Mouse (Mus musculus) neural tube, embryonic 14.5 days (tissue): ENCODE measurements around the gene Ccdc7a. TPM values are rescaled to one million over a fixed set of nuclear protein-coding genes. Genes with fewer than 3 reads are reported as not detected.
"Not testable (repeated sequence)": the region's sequence is repeated elsewhere in the genome, so short reads cannot be mapped to it uniquely, and the experiment has no call there.

Experiments used
- ATAC-seq: fragments of 200-750 bp; cut with Nextera tagmentation; 2 replicates; pipeline ENCODE4 v1.8.0; 2017; ENCODE audit warnings: low read depth, mild to moderate bottlenecking, moderate TSS enrichment, moderate library complexity
- H3K27ac ChIP-seq: fragments of 300-500 bp; sonication (generic); 2 replicates; pipeline ENCODE4 v1.5.1; 2014; ENCODE audit warnings: low read depth, mild to moderate bottlenecking, control low read depth, low read length, moderate library complexity, mixed read lengths
- H3K27me3 ChIP-seq: fragments of 300-500 bp; sonication (generic); 2 replicates; pipeline ENCODE4 v1.6.1; 2014; ENCODE audit warnings: low read length; ENCODE audit not compliant: control insufficient read depth, insufficient read depth
- H3K36me3 ChIP-seq: fragments of 300-500 bp; sonication (generic); 2 replicates; pipeline ENCODE4 v1.6.1; 2014; ENCODE audit warnings: low read length, mixed read lengths; ENCODE audit not compliant: control insufficient read depth, insufficient read depth
- H3K4me1 ChIP-seq: fragments of 300-500 bp; sonication (generic); 2 replicates; pipeline ENCODE4 v1.6.1; 2014; ENCODE audit warnings: low read length; ENCODE audit not compliant: control insufficient read depth, insufficient read depth
- H3K4me2 ChIP-seq: fragments of 300-500 bp; sonication (generic); 2 replicates; pipeline ENCODE4 v1.6.1; 2014; ENCODE audit warnings: mild to moderate bottlenecking, low read depth, low read length, control low read depth
- H3K4me3 ChIP-seq: fragments of 300-500 bp; sonication (generic); 2 replicates; pipeline ENCODE4 v1.5.1; 2014; ENCODE audit warnings: low read depth, low read length, control low read depth, mixed read lengths
- H3K9ac ChIP-seq: fragments of 300-500 bp; sonication (generic); replicated peaks from 2 replicates; pipeline ENCODE4 v1.6.1; 2014; ENCODE audit warnings: low read depth, mild to moderate bottlenecking, control low read depth, low read length, mixed read lengths
- H3K9me3 ChIP-seq: fragments of 300-500 bp; sonication (generic); 2 replicates; pipeline ENCODE4 v1.6.1; 2016; ENCODE audit warnings: low read length; ENCODE audit not compliant: control insufficient read depth
- WGBS: fragments of 180-500 bp; shearing (Covaris S2); extraction: QIAGEN DNeasy Blood & Tissue Kit; methylation state at CpG from one replicate; pipeline ENCODE4 v1.1.7; 2014; 5-methylcytosine and 5-hydroxymethylcytosine counted together
- polyA plus RNA-seq: library from polyadenylated mRNA; unstranded; fragments of >200 nt; fragmentation: Nextera tagmentation; extraction: Ambion mirVana; gene quantifications from 2 replicates; pipeline ENCODE4 v1.2.1, GENCODE M21; 2014

The Ccdc7a gene
- polyA plus RNA-seq: 0.23 TPM in 1 of 2 replicates, not detected in the other

GRCm38 (mm10) chr8:129065417-129065816, at the start of gene Ccdc7a:
TSS of gene Ccdc7a (minus strand) at chr8:129065517.
- H3K4me3 ChIP-seq, H3K9ac ChIP-seq, H3K36me3 ChIP-seq, H3K27ac ChIP-seq, ATAC-seq, H3K4me1 ChIP-seq, H3K27me3 ChIP-seq, H3K4me2 ChIP-seq, H3K9me3 ChIP-seq: not testable (repeated sequence)
- WGBS: 89% methylated on average over 2 of the region's 11 CpGs

DNA sequence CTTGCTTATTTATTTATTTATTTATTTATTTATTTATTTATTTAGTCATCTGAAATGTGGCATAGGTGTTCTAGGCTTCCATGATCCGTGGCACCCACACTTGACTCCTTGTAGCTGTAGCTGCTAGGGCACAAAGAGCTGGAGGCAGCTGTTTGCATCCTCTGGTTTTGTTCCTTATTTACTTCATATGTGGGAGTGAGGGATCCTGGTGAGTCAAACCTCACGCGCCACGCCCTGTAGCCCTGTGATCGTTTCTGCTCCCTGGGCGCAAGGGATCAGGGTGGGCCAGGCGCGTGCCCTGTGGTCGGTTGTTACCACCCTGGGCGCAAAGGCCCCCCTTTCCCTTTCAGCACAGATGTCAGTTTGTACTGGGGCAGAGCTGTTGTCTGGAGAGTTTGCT, 1.5 kb upstream of the Ccdc7a start, which contains the start of gene Ccdc7b:
Gene Ccdc7b, plus strand, starts transcription at position 301 of the 400 bp plus-strand sequence.
- WGBS: 80% methylated on average over 1 of the region's 10 CpGs
- not testable (repeated sequence) for H3K9me3 ChIP-seq, H3K27me3 ChIP-seq, H3K4me3 ChIP-seq, H3K4me2 ChIP-seq, H3K36me3 ChIP-seq, H3K9ac ChIP-seq, H3K4me1 ChIP-seq, H3K27ac ChIP-seq, ATAC-seq

DNA sequence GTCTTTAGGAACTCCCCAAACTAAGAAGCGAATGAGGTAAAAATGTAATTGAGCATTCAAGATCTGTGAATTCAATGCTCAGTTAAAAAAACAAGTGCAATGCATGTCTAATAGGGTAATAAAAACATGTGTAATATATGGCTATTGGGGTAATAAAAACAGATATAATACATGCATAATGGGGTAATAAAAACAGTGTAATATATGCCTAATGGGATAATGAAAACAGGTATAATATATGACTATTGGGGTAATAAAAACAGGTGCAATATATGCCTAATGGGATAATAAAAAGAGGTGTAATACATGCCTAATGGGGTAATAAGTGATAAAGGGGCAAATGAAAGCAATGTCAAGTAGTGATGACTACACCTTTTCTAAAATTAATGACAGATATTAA, 73.9 kb downstream of the Ccdc7a start:
- Histone ChIP-seq H3K36me3 (no peaks in the 10 kb centered on the region), H3K27me3 (no peaks in the 10 kb centered on the region), H3K9me3 (no peaks in the 10 kb centered on the region), H3K4me3 (no peak overlapping the region), H3K27ac (no peak overlapping the region), H3K9ac (no peak overlapping the region), H3K4me2 (no peak overlapping the region), H3K4me1 (no peaks in the 10 kb centered on the region)
- no peak for ATAC-seq
- 74% methylated on average over 1 of the region's 1 CpGs for WGBS

DNA sequence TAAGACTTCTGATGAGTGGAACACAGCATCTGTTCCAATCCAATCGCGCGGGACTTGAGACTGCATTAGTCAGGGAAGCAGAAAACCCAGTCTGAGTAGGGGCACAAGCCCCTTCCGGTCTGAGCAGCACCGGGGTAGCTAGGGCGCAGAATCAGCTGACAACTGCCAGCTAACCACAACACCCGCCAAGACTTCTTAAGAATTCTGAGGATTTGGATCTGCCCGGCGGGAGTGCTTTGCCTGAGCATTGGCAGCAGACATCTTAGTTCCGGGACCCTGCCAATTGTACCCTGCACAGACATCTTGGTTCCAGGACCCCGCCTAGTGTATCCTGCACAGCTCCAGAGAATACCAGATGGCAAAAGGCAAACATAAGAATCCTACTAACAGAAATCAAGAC, 116.4 kb downstream of the Ccdc7a start:
- not testable (repeated sequence) for H3K36me3 ChIP-seq, H3K4me1 ChIP-seq, H3K9ac ChIP-seq, H3K4me2 ChIP-seq, H3K9me3 ChIP-seq, ATAC-seq, H3K4me3 ChIP-seq, H3K27me3 ChIP-seq, H3K27ac ChIP-seq
- 87% methylated on average over 11 of the region's 11 CpGs for WGBS

GRCm38 (mm10) chr8:128941022-128941641, 124.2 kb downstream of the Ccdc7a start:
- WGBS: 5% methylated on average over 6 of the region's 6 CpGs
- H3K27me3 ChIP-seq, H3K27ac ChIP-seq, H3K9me3 ChIP-seq, H3K9ac ChIP-seq, H3K4me2 ChIP-seq, H3K36me3 ChIP-seq, H3K4me3 ChIP-seq, H3K4me1 ChIP-seq: not testable (repeated sequence)
- peak; percentile 68; the same call in 1 of the 2 replicates for ATAC-seq

GRCm38 (mm10) chr8:128933446-128933845, 131.9 kb downstream of the Ccdc7a start:
- 66% methylated on average over 4 of the region's 4 CpGs for WGBS
- no peaks in the 10 kb centered on the region for H3K36me3 ChIP-seq
- no peaks in the 10 kb centered on the region for H3K9me3 ChIP-seq
- H3K4me1 ChIP-seq: no peaks in the 10 kb centered on the region
- ATAC-seq: no peak
- H3K27me3 ChIP-seq: no peaks in the 10 kb centered on the region
- H3K4me3 ChIP-seq: no peak overlapping the region
- H3K4me2 ChIP-seq: no peak overlapping the region
- H3K9ac ChIP-seq: no peak overlapping the region
- H3K27ac ChIP-seq: no peak overlapping the region

- no peak overlapping the region for H3K27ac ChIP-seq
- H3K4me1 ChIP-seq: no peaks in the 10 kb centered on the region
- no peak overlapping the region for H3K9ac ChIP-seq
- H3K36me3 ChIP-seq: no peaks in the 10 kb centered on the region
- no peak overlapping the region for H3K4me3 ChIP-seq
- no peaks in the 10 kb centered on the region for H3K27me3 ChIP-seq
- 61% methylated on average over 3 of the region's 3 CpGs for WGBS
- H3K4me2 ChIP-seq: no peak overlapping the region
- H3K9me3 ChIP-seq: no peaks in the 10 kb centered on the region
- ATAC-seq: no peak
Measured at GRCm38 (mm10) chr8:128882719-128883118, 182.6 kb downstream of the Ccdc7a start.

- no peak overlapping the region for H3K4me3 ChIP-seq
- H3K27me3 ChIP-seq: no peaks in the 10 kb centered on the region
- H3K4me1 ChIP-seq: no peaks in the 10 kb centered on the region
- WGBS: 64% methylated on average over 5 of the region's 5 CpGs
- no peak overlapping the region for H3K9ac ChIP-seq
- H3K27ac ChIP-seq: no peak overlapping the region
- ATAC-seq: no peak
- no peak overlapping the region for H3K4me2 ChIP-seq
- H3K36me3 ChIP-seq: no peaks in the 10 kb centered on the region
- no peaks in the 10 kb centered on the region for H3K9me3 ChIP-seq
Measured at GRCm38 (mm10) chr8:128843749-128844148, 221.6 kb downstream of the Ccdc7a start.

- Histone ChIP-seq H3K27me3 (no peaks in the 10 kb centered on the region), H3K27ac (no peak overlapping the region), H3K4me2 (no peak overlapping the region), H3K9me3 (no peaks in the 10 kb centered on the region), H3K4me1 (no peaks in the 10 kb centered on the region), H3K36me3 (no peaks in the 10 kb centered on the region), H3K9ac (no peak overlapping the region), H3K4me3 (no peak overlapping the region)
- WGBS: 85% methylated on average over 4 of the region's 4 CpGs
- ATAC-seq: no peak
Measured at GRCm38 (mm10) chr8:128812521-128812920, 252.8 kb downstream of the Ccdc7a start.
